8 mouse cellular contexts compared by ENCODE assay signal in the genomic region with DNA sequence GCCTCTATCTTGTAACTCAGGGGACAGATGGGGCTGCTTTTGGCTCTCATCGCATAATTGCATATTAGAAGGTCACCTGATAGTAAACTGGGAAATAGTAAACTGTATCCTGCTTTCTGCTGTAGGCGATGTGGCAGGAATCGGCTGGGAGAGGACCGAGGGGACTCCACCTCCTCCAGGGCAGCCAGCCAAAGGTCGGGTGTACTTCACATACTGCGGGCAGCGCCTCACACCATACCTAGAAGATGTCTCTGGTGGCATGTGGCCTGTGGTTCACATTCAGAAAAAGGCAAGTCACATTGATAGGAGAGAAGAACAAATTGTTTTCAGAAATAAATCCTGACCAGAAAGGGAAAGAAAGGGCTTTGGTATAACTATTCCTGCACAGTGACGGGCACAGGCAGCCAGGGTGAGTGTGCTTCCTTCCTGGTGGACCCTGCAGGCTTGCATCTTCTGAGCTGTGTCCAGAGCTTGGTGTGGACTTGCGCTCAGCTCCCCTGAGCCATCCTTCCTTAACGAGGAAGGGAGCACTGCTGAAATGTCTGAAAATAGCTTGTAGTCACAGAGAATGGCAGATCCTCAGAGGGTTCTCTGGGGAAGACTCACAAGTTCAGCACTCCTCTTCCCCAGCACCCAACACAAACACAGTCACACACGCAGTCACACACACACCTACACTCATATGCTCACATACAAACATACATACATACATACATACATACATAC. TPM values are rescaled to one million over a fixed set of nuclear protein-coding genes. Genes with fewer than 3 reads are reported as not detected.
A peak's percentile ranks its signal among the peaks of the same experiment; 100 is the strongest.
DNase-seq lines count a peak whose midpoint lies in the region; ATAC-seq and TF ChIP-seq lines count a peak whose summit lies in the region.

No protein-coding gene starts in this region.

- no peaks in the 10 kb centered on the region for H3K4me1 ChIP-seq in embryonic fibroblast, embryonic 13.5 days (ENCODE audit: control insufficient read depth, insufficient read depth, low read length)
- H3K4me1 ChIP-seq in intestine, embryonic 14.5 days (replicated peaks; ENCODE audit: control insufficient read depth, insufficient read depth, low read length) = no peaks in the 10 kb centered on the region
- no peaks in the 10 kb centered on the region for H3K4me1 ChIP-seq in liver, embryonic 16.5 days (ENCODE audit: control insufficient read depth, low read depth, low read length)
- H3K4me1 ChIP-seq in olfactory bulb, adult 2 months (ENCODE audit: control insufficient read depth, insufficient read depth, low read length) = peaks cover 13% of the 10 kb centered on the region

- WGBS in intestine, embryonic 14.5 days = 68% methylated on average over 11 of the region's 11 CpGs
- WGBS in liver, embryonic 16.5 days (ENCODE audit: insufficient replicate concordance) = 71% methylated on average over 11 of the region's 11 CpGs
- 54% methylated on average over 11 of the region's 11 CpGs for WGBS in olfactory bulb, adult 2 months

- ATAC-seq in intestine, embryonic 14.5 days (replicated peaks; ENCODE audit: low FRiP score, low TSS enrichment, low read depth) = no peak
- ATAC-seq in liver, embryonic 16.5 days (ENCODE audit: low read depth) = no peak

- TF ChIP-seq POLR2A in embryonic fibroblast, embryonic 13.5 days (IDR thresholded peaks at IDR 0.05; ENCODE audit: low read depth, low read length) = no peak
- no peak for TF ChIP-seq POLR2A in olfactory bulb, adult 2 months (IDR thresholded peaks at IDR 0.05; ENCODE audit: insufficient read depth, low read depth, low read length)

- no peaks in the 10 kb centered on the region for H3K9me3 ChIP-seq in intestine, embryonic 14.5 days (ENCODE audit: control insufficient read depth, low read length)
- H3K9me3 ChIP-seq in liver, embryonic 16.5 days (replicated peaks; ENCODE audit: control insufficient read depth, low read length) = no peaks in the 10 kb centered on the region

- peak overlapping the region; percentile 32 for H3K4me2 ChIP-seq in intestine, embryonic 14.5 days (ENCODE audit: low read length)
- H3K4me2 ChIP-seq in liver, embryonic 16.5 days (ENCODE audit: low read depth, low read length) = peak overlapping the region; percentile 11; the same call in 1 of the 2 replicates

- peak overlapping the region; percentile 17; the same call in 1 of the 2 replicates for H3K4me3 ChIP-seq in embryonic fibroblast, embryonic 13.5 days (ENCODE audit: insufficient read depth, low read length)
- H3K4me3 ChIP-seq in intestine, embryonic 14.5 days (ENCODE audit: low read depth, low read length) = peak overlapping the region; percentile 16; the same call in 1 of the 2 replicates
- peak overlapping the region; percentile 34 for H3K4me3 ChIP-seq in liver, embryonic 16.5 days (ENCODE audit: low read depth, low read length)
- peak overlapping the region; percentile 45 for H3K4me3 ChIP-seq in olfactory bulb, adult 2 months (ENCODE audit: insufficient read depth, low read depth, low read length)

- 0 out of 2 replicates have a peak overlapping the region, but pooled peaks have one; percentile 24 for H3K27ac ChIP-seq in embryonic fibroblast, embryonic 13.5 days (ENCODE audit: insufficient read depth, low read length)
- H3K27ac ChIP-seq in intestine, embryonic 14.5 days (ENCODE audit: low read depth) = no peak overlapping the region
- H3K27ac ChIP-seq in liver, embryonic 16.5 days (ENCODE audit: low read length) = 0 out of 2 replicates have a peak overlapping the region, but pooled peaks have one; percentile 3
- H3K27ac ChIP-seq in olfactory bulb, adult 2 months (ENCODE audit: insufficient read depth, low read depth, low read length) = peak overlapping the region; percentile 82

- DNase-seq in heart, adult 11 months = peak; percentile 93
- no peak for DNase-seq in heart, adult 9 months (ENCODE audit: low spot score in 2 of 2)
- DNase-seq in intestine, embryonic 14.5 days (ENCODE audit: low spot score) = no peak
- no peak for DNase-seq in adipocyte (ENCODE audit: low spot score)
- DNase-seq in frontal cortex, postnatal 14 days (ENCODE audit: low spot score in 2 of 2) = no peak

- no peaks in the 10 kb centered on the region for H3K27me3 ChIP-seq in intestine, embryonic 14.5 days (replicated peaks; ENCODE audit: control insufficient read depth, insufficient read depth, low read length)
- no peaks in the 10 kb centered on the region for H3K27me3 ChIP-seq in liver, embryonic 16.5 days (ENCODE audit: control insufficient read depth, insufficient read depth, low read depth, low read length)

- H3K9ac ChIP-seq in intestine, embryonic 14.5 days (ENCODE audit: low read length) = peak overlapping the region; percentile 32
- H3K9ac ChIP-seq in liver, embryonic 16.5 days (ENCODE audit: low read depth, low read length) = no peak overlapping the region; the same call in 1 of the 2 replicates

- TF ChIP-seq CTCF in embryonic fibroblast, embryonic 13.5 days (IDR thresholded peaks at IDR 0.05; ENCODE audit: borderline replicate concordance, insufficient read depth, low read length) = no peak
- no peak for TF ChIP-seq CTCF in olfactory bulb, adult 2 months (IDR thresholded peaks at IDR 0.05; ENCODE audit: insufficient read depth, low read depth, low read length)

- H3K36me3 ChIP-seq in intestine, embryonic 14.5 days (ENCODE audit: control insufficient read depth, insufficient read depth, low read length) = peaks cover 85% of the 10 kb centered on the region
- peaks cover 83% of the 10 kb centered on the region for H3K36me3 ChIP-seq in liver, embryonic 16.5 days (ENCODE audit: control insufficient read depth, insufficient read depth)

RNA-seq across cellular contexts. Expression of gene Trafd1, which starts 55.9 kb away (rescaled TPM):
- 34.5 and 36.1 TPM in 2 replicates for polyA plus RNA-seq in embryonic fibroblast, embryonic 13.5 days (2011; ENCODE audit: insufficient read length, low read depth, missing spikeins)
- polyA plus RNA-seq in intestine, embryonic 14.5 days (2014; fragmentation: Nextera tagmentation; extraction: Ambion mirVana) = 72.4 and 74.9 TPM in 2 replicates
- 24.5 and 24.8 TPM in 2 replicates for polyA plus RNA-seq in liver, embryonic 16.5 days (2015; fragmentation: Nextera tagmentation; extraction: Ambion mirVana)
- not detected in 2 replicates for polyA plus RNA-seq in olfactory bulb, adult 2 months (2012; ENCODE audit: insufficient read depth, insufficient read length, low replicate concordance, missing spikeins)
